Mouse (Mus musculus) granulocyte monocyte progenitor cell, adult 5-6 weeks (primary cell): ENCODE data around the gene Src. TPM values are rescaled to one million over a fixed set of nuclear protein-coding genes. Genes with fewer than 3 reads are reported as not detected.
"Not testable (repeated sequence)": the region's sequence is repeated elsewhere in the genome, so short reads cannot be mapped to it uniquely, and the experiment has no call there.

Experiments used
- ATAC-seq: replicated peaks from 2 replicates; pipeline ENCODE4 v1.8.0; 2016; ENCODE audit warnings: mild to moderate bottlenecking, moderate TSS enrichment, inconsistent platforms; ENCODE audit not compliant: poor library complexity, severe bottlenecking
- total RNA-seq, 2 experiments: library from RNA; stranded (forward) in 1 of 2; stranded (reverse) in 1 of 2; fragments of 200-712, 200-1000 nt in 1 of 2; fragments of >200 nt in 1 of 2; fragmentation: Nextera tagmentation in 1 of 2; gene quantifications; 2 replicates each; pipeline ENCODE4 v1.2.3; 2014 to 2017

The Src gene
- total RNA-seq, 2 experiments from 2014 or later = 0.90 TPM; not detected in 1

GRCm38 (mm10) chr2:157472469-157472868 lies 54.2 kb downstream of the Src start:
- ATAC-seq = no peak

GRCm38 (mm10) chr2:157474269-157474729 lies 56.1 kb downstream of the Src start:
- no peak for ATAC-seq

- ATAC-seq = no peak
Measured at GRCm38 (mm10) chr2:157475437-157476379, 57.5 kb downstream of the Src start.

GRCm38 (mm10) chr2:157478651-157479050 lies 60.4 kb downstream of the Src start:
- ATAC-seq = no peak

GRCm38 (mm10) chr2:157479858-157480568 lies 61.8 kb downstream of the Src start:
- ATAC-seq = peak; percentile 67

- no peak for ATAC-seq
Measured at GRCm38 (mm10) chr2:157482729-157483128, 64.5 kb downstream of the Src start.

- not testable (repeated sequence) for ATAC-seq
Measured at GRCm38 (mm10) chr2:157486559-157486958, 68.3 kb downstream of the Src start.

GRCm38 (mm10) chr2:157486981-157487656 lies 68.9 kb downstream of the Src start:
- no peak for ATAC-seq

GRCm38 (mm10) chr2:157487733-157488175 lies 69.5 kb downstream of the Src start:
- ATAC-seq = no peak

GRCm38 (mm10) chr2:157493240-157493639 lies 75.0 kb downstream of the Src start:
- ATAC-seq = no peak

- ATAC-seq = no peak
Measured at GRCm38 (mm10) chr2:157498529-157498928, 80.3 kb downstream of the Src start.

- peak; percentile 88 for ATAC-seq
Measured at GRCm38 (mm10) chr2:157500364-157500763, 82.1 kb downstream of the Src start.

GRCm38 (mm10) chr2:157501324-157501723 lies 83.1 kb downstream of the Src start:
- ATAC-seq = peak; percentile 65

- no peak for ATAC-seq
Measured at GRCm38 (mm10) chr2:157506779-157507178, 88.5 kb downstream of the Src start.

- no peak for ATAC-seq
Measured at GRCm38 (mm10) chr2:157509182-157509581, 90.9 kb downstream of the Src start.

GRCm38 (mm10) chr2:157510031-157510430 lies 91.8 kb downstream of the Src start:
- no peak for ATAC-seq

GRCm38 (mm10) chr2:157512859-157513258 lies 94.6 kb downstream of the Src start:
- no peak for ATAC-seq

- peak; percentile 87 for ATAC-seq
Measured at GRCm38 (mm10) chr2:157513737-157514208, 95.5 kb downstream of the Src start.

GRCm38 (mm10) chr2:157514353-157514752 lies 96.1 kb downstream of the Src start:
- no peak for ATAC-seq

- no peak for ATAC-seq
Measured at GRCm38 (mm10) chr2:157517526-157517925, 99.3 kb downstream of the Src start.
